Mouse (Mus musculus): ENCODE results near the gene Rmnd5a. TPM values are rescaled to one million over a fixed set of nuclear protein-coding genes. Genes with fewer than 3 reads are reported as not detected.

The Rmnd5a gene
- total RNA-seq, 1 experiment from 2014 or later = 50.1 TPM

- ATAC-seq (replicated peaks; ENCODE audit: insufficient number of reproducible peaks, low FRiP score, low TSS enrichment, poor library complexity, severe bottlenecking) = no peak
These were observed 101.5 kb downstream of the Rmnd5a start for GRCm38 (mm10) chr6:71338941-71339340.

Other genes with a start within 250 kb of the Rmnd5a start
- not detected in 3 replicates for gene Fabp1, start 240.8 kb downstream of the Rmnd5a start, total RNA-seq (2017)
- gene Krcc1, start 169.0 kb downstream of the Rmnd5a start, total RNA-seq (2017) = 140 to 151 TPM (median 149 TPM) in 3 replicates
- gene Smyd1, start 118.4 kb downstream of the Rmnd5a start, total RNA-seq (2017) = not detected in 3 replicates
- gene Cd8b1, start 117.8 kb downstream of the Rmnd5a start, total RNA-seq (2017) = 2.2 to 2.3 TPM in 2 of 3 replicates, not detected in the other
- gene Cd8a, start 67.2 kb downstream of the Rmnd5a start, total RNA-seq (2017) = 2.0 to 4.0 TPM in 2 of 3 replicates, not detected in the other
- 42.9 to 54.1 TPM (median 53.0 TPM) in 3 replicates for gene Rnf103, start 53.3 kb upstream of the Rmnd5a start, total RNA-seq (2017)
- 186 to 287 TPM (median 285 TPM) in 3 replicates for gene Chmp3, start 103.2 kb upstream of the Rmnd5a start, total RNA-seq (2017)
- 77.8 to 102 TPM (median 93.9 TPM) in 3 replicates for gene Kdm3a, start 192.4 kb upstream of the Rmnd5a start, total RNA-seq (2017)